Mouse (Mus musculus): Measurements from ENCODE around the gene Hoxb9.

Gene Hoxb9

GRCm38 (mm10) chr11:96270996-96271540 lies at the start of gene Hoxb9:
Gene Hoxb9, plus strand, starts transcription at chr11:96271457.
- DNase-seq (ENCODE audit: low spot score): no peak

GRCm38 (mm10) chr11:96223813-96224212 lies 47.4 kb upstream of the Hoxb9 start:
- no peak for DNase-seq (ENCODE audit: low spot score)

GRCm38 (mm10) chr11:96227676-96228075 lies 43.6 kb upstream of the Hoxb9 start:
- DNase-seq (ENCODE audit: low spot score): no peak

DNA sequence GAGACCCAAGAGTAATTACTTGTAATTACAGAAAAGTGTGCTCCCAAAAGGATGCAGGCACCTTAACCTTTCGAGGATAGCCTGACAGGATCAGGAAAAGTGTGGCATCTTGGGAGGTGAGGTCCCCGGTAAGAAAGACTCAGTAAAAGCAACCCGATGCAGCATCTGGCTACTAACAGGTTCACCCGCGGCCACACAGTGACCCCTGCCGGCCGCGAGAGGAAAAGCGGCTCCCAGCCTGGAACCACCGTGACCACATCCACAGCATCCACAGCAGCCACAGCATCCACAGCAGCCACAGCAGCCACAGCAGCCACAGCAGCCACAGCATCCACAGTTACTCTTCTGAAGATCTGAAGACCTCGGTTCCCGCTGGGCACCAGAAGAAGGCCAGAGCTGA lies 36.4 kb upstream of the Hoxb9 start:
- DNase-seq (ENCODE audit: low spot score): peak; percentile 2

- no peak for DNase-seq (ENCODE audit: low spot score)
Observed at GRCm38 (mm10) chr11:96240211-96240610, 31.0 kb upstream of the Hoxb9 start.

- DNase-seq (ENCODE audit: low spot score): no peak
Observed at GRCm38 (mm10) chr11:96250901-96251300, 20.4 kb upstream of the Hoxb9 start.

- no peak for DNase-seq (ENCODE audit: low spot score)
Observed at GRCm38 (mm10) chr11:96251480-96252031, 19.7 kb upstream of the Hoxb9 start.

- no peak for DNase-seq (ENCODE audit: low spot score)
Observed at GRCm38 (mm10) chr11:96252541-96253120, 18.6 kb upstream of the Hoxb9 start.

- DNase-seq (ENCODE audit: low spot score): no peak
Observed at GRCm38 (mm10) chr11:96254221-96254620, 17.0 kb upstream of the Hoxb9 start.

DNA sequence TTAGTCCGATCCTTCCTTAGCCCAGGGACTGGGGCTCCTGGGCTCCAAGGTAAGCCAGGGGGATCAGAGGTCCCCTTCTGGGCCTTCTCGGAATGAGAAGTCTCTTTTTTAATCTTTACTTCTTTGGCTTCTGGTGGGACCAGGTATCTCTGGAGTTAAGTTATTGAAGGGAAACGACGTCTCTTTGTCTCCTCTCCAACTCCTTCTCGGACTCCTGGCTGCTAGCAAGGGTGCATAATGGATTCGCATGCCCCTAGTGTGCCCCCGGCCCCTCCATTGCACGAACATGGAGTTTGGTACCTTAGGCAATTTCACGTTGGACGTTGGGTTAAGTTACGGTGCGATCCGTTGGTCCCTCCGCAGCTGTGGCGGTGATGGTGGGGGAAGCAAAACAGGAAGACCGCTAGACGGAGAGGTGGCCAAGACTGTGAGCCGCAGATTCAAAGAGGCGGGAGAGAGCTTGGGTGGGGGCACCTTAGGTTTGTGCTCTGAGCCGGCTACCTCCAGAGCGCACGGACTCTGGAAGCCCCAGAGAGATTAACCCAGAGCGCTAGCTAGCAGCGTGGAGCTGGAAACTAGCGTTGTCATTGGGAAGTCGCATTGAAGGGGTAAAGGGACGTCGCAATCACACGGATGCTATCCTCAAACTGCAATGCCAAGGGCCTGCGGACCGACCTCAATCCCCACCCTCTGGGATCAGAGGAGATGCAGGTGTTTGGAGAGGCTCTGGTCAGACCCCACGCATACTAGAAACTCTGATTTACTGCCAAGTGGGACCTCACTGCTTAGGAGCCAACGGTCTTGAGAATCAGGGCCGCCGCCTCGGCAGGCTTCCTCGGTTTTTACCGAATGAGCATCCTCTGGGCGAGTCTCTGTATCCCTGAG lies 15.9 kb upstream of the Hoxb9 start:
- DNase-seq (ENCODE audit: low spot score): no peak

GRCm38 (mm10) chr11:96255996-96256445 lies 15.2 kb upstream of the Hoxb9 start:
- DNase-seq (ENCODE audit: low spot score): no peak

GRCm38 (mm10) chr11:96257141-96257540 lies 14.1 kb upstream of the Hoxb9 start:
- no peak for DNase-seq (ENCODE audit: low spot score)

DNA sequence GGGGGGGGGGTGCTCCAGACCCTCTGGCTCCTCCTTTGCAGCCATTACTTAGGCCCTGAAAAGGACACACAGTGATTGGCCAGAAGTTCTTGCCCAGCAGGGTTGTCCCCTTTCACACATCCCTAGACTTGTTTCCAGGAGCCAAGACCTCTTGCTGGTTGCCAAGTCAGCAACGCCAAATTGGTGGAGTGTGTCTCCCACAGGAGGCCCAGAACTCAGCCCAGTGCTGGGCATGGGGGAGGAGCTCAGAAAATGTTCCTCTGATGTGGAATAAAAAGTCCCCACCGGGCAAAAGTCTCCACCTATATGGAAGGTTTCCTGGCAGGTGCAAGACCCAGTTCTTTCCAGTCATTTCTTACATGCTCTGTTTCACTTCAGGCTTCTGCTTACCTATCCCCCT lies 12.2 kb upstream of the Hoxb9 start:
- DNase-seq (ENCODE audit: low spot score): no peak

GRCm38 (mm10) chr11:96259511-96259910 lies 11.7 kb upstream of the Hoxb9 start:
- DNase-seq (ENCODE audit: low spot score): no peak

- no peak for DNase-seq (ENCODE audit: low spot score)
Observed at GRCm38 (mm10) chr11:96260310-96260970, 10.8 kb upstream of the Hoxb9 start.

DNA sequence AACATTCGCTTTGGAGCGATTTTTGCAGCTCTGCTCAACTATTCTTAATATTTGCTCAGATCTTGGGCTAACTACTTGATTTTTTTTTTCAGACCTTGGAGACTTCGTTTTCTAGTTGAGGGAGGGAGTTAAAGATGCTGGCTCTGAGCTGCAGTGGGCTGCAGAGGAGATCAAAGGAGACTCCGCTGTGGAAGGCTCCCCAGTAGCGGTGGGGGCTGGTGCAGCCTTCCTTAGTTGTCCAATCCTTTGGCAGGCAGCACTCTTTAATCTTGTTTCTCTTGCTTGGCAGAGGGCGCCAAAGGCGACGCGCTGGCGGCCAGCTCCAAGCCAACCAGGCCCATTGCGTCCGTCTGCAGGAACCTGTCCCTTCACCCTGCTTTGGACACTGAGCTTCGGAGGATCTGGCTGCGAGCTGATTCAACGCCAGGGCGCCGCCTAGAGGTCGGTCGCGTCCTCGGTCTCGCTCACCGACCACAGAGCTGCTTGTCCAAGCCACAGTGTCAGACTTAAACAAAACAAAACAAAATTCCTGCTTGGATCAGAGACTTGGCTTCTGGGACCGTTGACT lies 9.8 kb upstream of the Hoxb9 start:
- DNase-seq (ENCODE audit: low spot score): no peak

- no peak for DNase-seq (ENCODE audit: low spot score)
Observed at GRCm38 (mm10) chr11:96262262-96262830, 8.9 kb upstream of the Hoxb9 start.

- DNase-seq (ENCODE audit: low spot score): no peak
Observed at GRCm38 (mm10) chr11:96263636-96264389, 7.4 kb upstream of the Hoxb9 start.

DNA sequence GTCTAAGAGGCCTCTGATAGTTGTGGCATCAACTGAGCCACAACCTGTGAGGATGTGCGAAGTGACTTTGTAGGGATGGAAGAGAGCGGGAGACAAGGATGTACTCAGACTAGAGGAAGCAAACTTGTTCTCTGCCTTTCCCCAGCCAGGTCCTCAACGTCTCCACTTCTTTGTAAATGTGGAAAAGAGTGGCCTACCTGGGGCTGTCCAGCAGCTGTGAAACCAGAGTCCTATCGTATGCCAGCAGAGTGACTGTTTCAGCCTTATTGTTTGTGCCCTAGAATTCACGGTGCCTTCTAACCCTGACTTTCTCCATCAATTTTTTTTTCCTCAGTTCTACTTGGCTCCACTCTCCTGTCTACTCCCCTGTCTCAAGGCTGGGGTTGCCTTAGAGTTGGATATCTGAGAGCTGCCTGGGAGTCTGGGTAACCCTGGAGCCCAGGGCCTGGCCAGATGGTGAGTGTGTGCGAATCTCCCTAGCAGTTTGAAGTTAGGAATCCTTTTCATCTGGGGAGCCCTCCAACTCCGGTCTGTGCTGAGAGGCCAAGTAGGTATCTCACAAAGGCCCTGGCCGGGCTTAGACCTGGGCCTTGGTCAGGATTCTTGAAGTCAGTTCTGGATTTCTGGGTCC lies 6.8 kb upstream of the Hoxb9 start:
- DNase-seq (ENCODE audit: low spot score): no peak

DNA sequence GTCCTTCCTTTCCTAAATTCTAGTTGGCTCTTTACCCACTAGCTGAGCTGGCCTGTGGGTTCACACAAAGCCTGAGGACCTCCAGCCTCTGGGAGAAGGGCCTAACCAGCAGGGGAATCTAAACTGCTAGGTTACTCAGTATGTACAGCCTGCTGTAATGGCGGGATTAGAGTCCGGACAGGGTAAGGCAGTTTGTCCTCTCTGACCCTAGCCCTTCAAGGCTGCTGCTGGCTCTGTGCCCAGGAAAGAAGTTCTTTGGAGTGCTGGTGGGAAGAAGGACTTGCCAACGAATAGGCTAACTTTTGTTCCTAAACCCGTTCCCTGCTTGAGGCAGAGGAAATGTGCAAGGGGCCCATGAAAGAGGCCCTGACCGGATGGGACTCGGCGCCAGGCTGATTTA lies 5.3 kb upstream of the Hoxb9 start:
- no peak for DNase-seq (ENCODE audit: low spot score)
